Mouse (Mus musculus): ENCODE data around the gene Asgr1. TPM values are rescaled to one million over a fixed set of nuclear protein-coding genes. Genes with fewer than 3 reads are reported as not detected.
"Not testable (repeated sequence)": the region's sequence is repeated elsewhere in the genome, so short reads cannot be mapped to it uniquely, and the experiment has no call there.

Asgr1 gene
- polyA plus RNA-seq, 1 experiment from 2014 or later, result 458 TPM

- WGBS (ENCODE audit: insufficient replicate concordance), result 88% methylated on average over 3 of the region's 3 CpGs
- Histone ChIP-seq H3K4me3 (ENCODE audit: low read depth, low read length) (no peak overlapping the region), H3K4me1 (ENCODE audit: insufficient read depth) (peaks cover 10% of the 10 kb centered on the region), H3K27me3 (ENCODE audit: insufficient read depth, low read length) (no peaks in the 10 kb centered on the region), H3K36me3 (replicated peaks; ENCODE audit: insufficient read depth, low read length) (peaks cover 48% of the 10 kb centered on the region), H3K4me2 (ENCODE audit: low read depth, low read length) (no peak overlapping the region), H3K9me3 (ENCODE audit: low read length) (no peaks in the 10 kb centered on the region), H3K27ac (ENCODE audit: low read depth) (no peak overlapping the region), H3K9ac (replicated peaks) (no peak overlapping the region)
- no peak for TF ChIP-seq CTCF (IDR thresholded peaks at IDR 0.05; ENCODE audit: low read depth)
- TF ChIP-seq EP300 (IDR thresholded peaks at IDR 0.05; ENCODE audit: low read depth), result no peak
- ATAC-seq, result no peak
- DNase-seq, result no peak
These were observed 40.5 kb upstream of the Asgr1 start for GRCm38 (mm10) chr11:70013408-70013807.

DNA sequence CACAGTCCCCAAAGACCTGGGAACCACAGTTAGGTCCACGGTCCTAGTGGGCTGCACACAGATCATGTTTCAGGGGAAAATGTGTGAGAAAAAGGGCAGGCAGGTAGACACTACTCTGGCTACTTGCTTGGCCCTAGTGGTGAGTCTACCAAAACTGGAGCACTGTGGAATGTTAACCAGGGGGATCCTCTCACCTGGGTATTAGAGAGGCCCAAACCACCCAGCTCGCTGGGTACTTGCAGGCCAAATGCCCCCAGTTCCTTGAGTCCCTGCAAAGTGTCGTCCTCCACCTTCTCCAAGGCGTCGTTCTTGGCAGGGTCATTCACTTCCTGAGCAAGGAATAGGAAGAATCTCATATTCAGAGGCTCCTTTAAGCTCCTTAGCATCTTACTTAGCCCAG, 39.8 kb upstream of the Asgr1 start:
- 66% methylated on average over 5 of the region's 5 CpGs for WGBS (ENCODE audit: insufficient replicate concordance)
- peaks cover 16% of the 10 kb centered on the region for H3K4me1 ChIP-seq (ENCODE audit: insufficient read depth)
- no peaks in the 10 kb centered on the region for H3K27me3 ChIP-seq (ENCODE audit: insufficient read depth, low read length)
- ATAC-seq (no peak), DNase-seq (no peak)
- peaks cover 41% of the 10 kb centered on the region for H3K36me3 ChIP-seq (replicated peaks; ENCODE audit: insufficient read depth, low read length)
- no peak for TF ChIP-seq CTCF (IDR thresholded peaks at IDR 0.05; ENCODE audit: low read depth)
- peak overlapping the region; percentile 90 for H3K4me2 ChIP-seq (ENCODE audit: low read depth, low read length)
- H3K27ac ChIP-seq (ENCODE audit: low read depth), result peak overlapping the region; percentile 91; the same call in 1 of the 2 replicates
- H3K4me3 ChIP-seq (ENCODE audit: low read depth, low read length), result peak overlapping the region; percentile 77; the same call in 1 of the 2 replicates
- no peaks in the 10 kb centered on the region for H3K9me3 ChIP-seq (ENCODE audit: low read length)
- H3K9ac ChIP-seq (replicated peaks), result peak overlapping the region; percentile 83; the same call in 1 of the 2 replicates

DNA sequence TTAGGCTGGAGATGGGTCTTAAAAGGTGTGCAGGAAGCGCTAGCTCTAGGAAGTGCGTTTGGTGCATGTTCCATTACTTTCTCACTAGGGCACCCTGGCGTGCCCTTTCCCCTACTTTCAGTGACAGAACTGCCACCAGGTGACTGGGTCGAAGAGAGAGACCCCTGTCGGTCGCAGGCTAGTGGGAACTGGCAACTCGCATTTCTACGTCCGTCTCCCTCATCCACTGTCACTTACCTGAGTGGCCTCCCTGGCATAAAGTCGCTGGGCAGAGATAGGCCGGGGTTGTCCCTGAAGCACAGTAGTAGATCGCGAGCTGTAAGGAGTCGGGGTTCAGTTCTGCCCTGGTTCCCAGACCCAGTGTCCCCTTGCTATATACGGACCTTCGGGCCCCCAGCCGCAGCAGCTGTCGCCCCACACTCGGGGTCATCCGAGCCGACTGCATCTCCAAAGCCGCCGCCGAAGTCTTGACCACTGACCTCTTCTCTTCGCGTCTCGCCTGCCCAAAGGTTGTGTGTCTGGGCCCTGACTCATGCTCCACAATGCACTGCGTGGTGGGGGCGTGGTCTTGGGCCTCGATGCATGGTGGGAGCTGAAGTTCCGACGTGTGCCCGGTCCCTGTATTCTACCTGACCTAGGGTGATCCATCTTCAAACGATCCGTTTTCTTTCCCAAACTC, 38.9 kb upstream of the Asgr1 start, which contains the start of gene Acadvl:
TSS of gene Acadvl (minus strand) at position 532 of the 679 bp plus-strand sequence.
- Histone ChIP-seq H3K9ac (replicated peaks) (peak within 1 kb of the TSS; percentile 83), H3K27ac (ENCODE audit: low read depth) (peak within 1 kb of the TSS; percentile 91), H3K27me3 (ENCODE audit: insufficient read depth, low read length) (no peaks in the 10 kb centered on the region), H3K4me3 (ENCODE audit: low read depth, low read length) (peak within 1 kb of the TSS; percentile 77), H3K4me2 (ENCODE audit: low read depth, low read length) (peak within 1 kb of the TSS; percentile 90), H3K4me1 (ENCODE audit: insufficient read depth) (peaks cover 16% of the 10 kb centered on the region), H3K9me3 (ENCODE audit: low read length) (no peaks in the 10 kb centered on the region), H3K36me3 (replicated peaks; ENCODE audit: insufficient read depth, low read length) (peaks cover 34% of the 10 kb centered on the region)
- DNase-seq (peak; percentile 92), ATAC-seq (peak; percentile 94)
- WGBS (ENCODE audit: insufficient replicate concordance), result 1% methylated on average over 35 of the region's 35 CpGs
- TF ChIP-seq EP300 (IDR thresholded peaks at IDR 0.05; ENCODE audit: low read depth) (no peak), CTCF (IDR thresholded peaks at IDR 0.05; ENCODE audit: low read depth) (peak; percentile 63)

- Histone ChIP-seq H3K27ac (ENCODE audit: low read depth) (no peak overlapping the region), H3K4me1 (ENCODE audit: insufficient read depth) (peaks cover 16% of the 10 kb centered on the region), H3K27me3 (ENCODE audit: insufficient read depth, low read length) (no peaks in the 10 kb centered on the region), H3K9ac (replicated peaks) (no peak overlapping the region), H3K36me3 (replicated peaks; ENCODE audit: insufficient read depth, low read length) (peaks cover 27% of the 10 kb centered on the region), H3K4me3 (ENCODE audit: low read depth, low read length) (peak overlapping the region; percentile 77; the same call in 1 of the 2 replicates), H3K9me3 (ENCODE audit: low read length) (no peaks in the 10 kb centered on the region), H3K4me2 (ENCODE audit: low read depth, low read length) (peak overlapping the region; percentile 90)
- 62% methylated on average over 6 of the region's 6 CpGs for WGBS (ENCODE audit: insufficient replicate concordance)
- TF ChIP-seq CTCF (IDR thresholded peaks at IDR 0.05; ENCODE audit: low read depth), result no peak
- no peak for TF ChIP-seq EP300 (IDR thresholded peaks at IDR 0.05; ENCODE audit: low read depth)
- DNase-seq (no peak), ATAC-seq (no peak)
These were observed 38.2 kb upstream of the Asgr1 start for GRCm38 (mm10) chr11:70015677-70016076.

DNA sequence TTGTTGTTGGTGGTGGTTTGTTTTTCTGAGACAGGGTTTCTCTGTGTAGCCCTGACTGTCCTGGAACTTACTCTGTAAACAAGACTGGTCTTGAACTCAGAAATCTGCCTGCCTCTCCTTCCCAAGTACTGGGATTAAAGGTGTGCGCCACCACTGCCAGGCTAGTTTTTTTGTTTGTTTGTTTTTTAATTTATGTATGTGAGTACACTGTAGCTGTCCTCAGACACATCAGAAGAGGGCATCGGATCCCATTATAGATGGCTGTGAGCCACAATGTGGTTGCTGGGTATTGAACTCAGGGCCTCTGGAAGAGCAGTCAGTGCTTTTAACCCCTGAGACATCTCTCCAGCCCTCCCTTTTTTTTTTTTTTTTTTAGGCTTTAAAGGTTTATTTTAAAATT, 37.7 kb upstream of the Asgr1 start:
- DNase-seq; ATAC-seq; H3K9me3 ChIP-seq (ENCODE audit: low read length); H3K27me3 ChIP-seq (ENCODE audit: insufficient read depth, low read length); H3K27ac ChIP-seq (ENCODE audit: low read depth); H3K9ac ChIP-seq (replicated peaks); H3K4me3 ChIP-seq (ENCODE audit: low read depth, low read length); H3K4me2 ChIP-seq (ENCODE audit: low read depth, low read length): not testable (repeated sequence)
- Histone ChIP-seq H3K4me1 (ENCODE audit: insufficient read depth) (peaks cover 20% of the 10 kb centered on the region), H3K36me3 (replicated peaks; ENCODE audit: insufficient read depth, low read length) (peaks cover 23% of the 10 kb centered on the region)
- WGBS (ENCODE audit: insufficient replicate concordance), result 69% methylated on average over 2 of the region's 2 CpGs

DNA sequence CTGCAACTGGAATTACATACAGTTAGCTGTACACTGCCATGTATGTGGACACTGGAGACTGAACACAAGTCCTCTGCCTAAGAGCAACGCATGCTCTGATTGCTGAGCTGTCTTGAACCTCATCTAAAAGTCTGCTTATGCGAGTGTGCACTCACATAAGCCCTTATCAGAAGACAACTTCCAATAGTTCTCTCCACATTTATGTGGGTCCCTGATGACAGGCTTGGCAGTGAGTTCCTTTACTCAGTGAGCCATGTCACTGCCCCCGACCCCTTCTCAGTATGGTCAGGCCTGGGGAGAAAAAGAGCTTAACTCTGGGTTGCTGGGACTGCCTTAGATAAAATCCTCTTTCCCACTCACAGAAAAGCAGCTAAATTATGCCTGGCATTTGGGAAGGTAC, 37.2 kb upstream of the Asgr1 start, which contains the start of gene Dlg4:
TSS of gene Dlg4 (plus strand) at position 274 of the 400 bp plus-strand sequence.
- Histone ChIP-seq H3K36me3 (replicated peaks; ENCODE audit: insufficient read depth, low read length) (peaks cover 18% of the 10 kb centered on the region), H3K4me3 (ENCODE audit: low read depth, low read length) (no peak within 1 kb of the TSS), H3K4me2 (ENCODE audit: low read depth, low read length) (no peak within 1 kb of the TSS), H3K27ac (ENCODE audit: low read depth) (no peak within 1 kb of the TSS), H3K27me3 (ENCODE audit: insufficient read depth, low read length) (no peaks in the 10 kb centered on the region), H3K4me1 (ENCODE audit: insufficient read depth) (peaks cover 22% of the 10 kb centered on the region), H3K9me3 (ENCODE audit: low read length) (no peaks in the 10 kb centered on the region), H3K9ac (replicated peaks) (no peak within 1 kb of the TSS; the same call in 1 of the 2 replicates)
- ATAC-seq, result no peak
- 77% methylated on average over 3 of the region's 3 CpGs for WGBS (ENCODE audit: insufficient replicate concordance)
- no peak for TF ChIP-seq EP300 (IDR thresholded peaks at IDR 0.05; ENCODE audit: low read depth)
- TF ChIP-seq CTCF (IDR thresholded peaks at IDR 0.05; ENCODE audit: low read depth), result no peak
- no peak for DNase-seq
